Mouse (Mus musculus) olfactory bulb, adult 2 months (tissue): ENCODE measurements at regions not wholly inside any gene's neighbourhood (a gene's known extent, or its start where the extent isn't known, plus 50 kb on each side); places are given as distances from the start of the nearest gene placed in this dataset.
A peak's percentile ranks its signal among the peaks of the same experiment; 100 is the strongest.

Source experiments
- H3K27ac ChIP-seq: fragments of 200-500 bp; 2 replicates; pipeline ENCODE4 v1.5.1; 2012; ENCODE audit warnings: low read depth, low read length; ENCODE audit not compliant: insufficient read depth
- H3K4me1 ChIP-seq: fragments of 200-500 bp; 2 replicates; pipeline ENCODE4 v1.6.1; 2012; ENCODE audit warnings: low read length; ENCODE audit not compliant: control insufficient read depth, insufficient read depth
- H3K4me3 ChIP-seq: fragments of 200-500 bp; 2 replicates; pipeline ENCODE4 v1.5.1; 2012; ENCODE audit warnings: mild to moderate bottlenecking, low read depth, low read length, moderate library complexity; ENCODE audit not compliant: insufficient read depth
- CTCF ChIP-seq: fragments of 200-500 bp; IDR thresholded peaks from 2 replicates; pipeline ENCODE4 v1.5.1; 2012; ENCODE audit warnings: low read depth, mild to moderate bottlenecking, low read length, moderate library complexity; ENCODE audit not compliant: insufficient read depth
- POLR2A ChIP-seq: fragments of 200-500 bp; IDR thresholded peaks from 2 replicates; pipeline ENCODE4 v1.6.1; 2012; ENCODE audit warnings: mild to moderate bottlenecking, low read depth, low read length, moderate library complexity; ENCODE audit not compliant: insufficient read depth
- whole genome bisulfite sequencing: fragments of 180-500 bp; shearing (Covaris S2); methylation state at CpG from one replicate; pipeline ENCODE4 v1.1.7; 2018; 5-methylcytosine and 5-hydroxymethylcytosine counted together

GRCm38 (mm10) chr12:56275556-56276242, 70.0 kb downstream of the Mbip start:
- WGBS: 20% methylated on average over 17 of the region's 17 CpGs
- TF ChIP-seq POLR2A: no peak
- no peak for TF ChIP-seq CTCF
- Histone ChIP-seq H3K27ac (peak overlapping the region; percentile 86), H3K4me3 (peak overlapping the region; percentile 33), H3K4me1 (peaks cover 3% of the 10 kb centered on the region)

- Histone ChIP-seq H3K4me3 (no peak overlapping the region), H3K27ac (no peak overlapping the region)
- 80% methylated on average over 6 of the region's 6 CpGs for WGBS
These were observed 80.6 kb downstream of the Mbip start for GRCm38 (mm10) chr12:56265049-56265448.

DNA sequence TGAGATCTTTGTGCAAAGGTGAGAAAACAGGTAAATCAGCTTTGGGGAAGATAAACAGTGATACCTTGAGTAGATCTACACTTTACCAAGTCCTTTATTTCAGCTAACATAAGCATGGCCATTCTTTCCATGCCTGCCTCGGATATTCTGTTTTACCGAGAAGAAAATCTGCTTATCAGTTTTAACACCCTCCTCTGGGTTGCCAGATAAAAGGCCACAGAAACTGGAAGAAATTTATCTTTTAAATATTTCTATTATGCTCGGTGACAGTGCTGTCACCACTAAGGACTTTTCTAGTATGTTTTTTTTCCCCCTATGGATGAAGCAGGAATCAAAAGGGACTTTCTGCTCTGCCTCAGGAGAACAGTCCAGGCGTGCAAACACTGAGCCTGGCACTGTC, 84.2 kb downstream of the Mbip start:
- H3K27ac ChIP-seq: no peak overlapping the region
- WGBS: 90% methylated on average over 4 of the region's 4 CpGs
- TF ChIP-seq CTCF (no peak), POLR2A (no peak)
- H3K4me3 ChIP-seq: no peak overlapping the region
- H3K4me1 ChIP-seq: no peaks in the 10 kb centered on the region

More at GRCm38 (mm10) chr12:56265049-56265448, 80.6 kb downstream of the Mbip start:
- no peak for TF ChIP-seq CTCF
- no peak for TF ChIP-seq POLR2A
- no peaks in the 10 kb centered on the region for H3K4me1 ChIP-seq

- no peak for TF ChIP-seq POLR2A
- TF ChIP-seq CTCF: no peak
- WGBS: 62% methylated on average over 14 of the region's 14 CpGs
- Histone ChIP-seq H3K4me3 (no peak overlapping the region), H3K4me1 (no peaks in the 10 kb centered on the region), H3K27ac (no peak overlapping the region)
These were observed 87.2 kb downstream of the Mbip start for GRCm38 (mm10) chr12:56258401-56259050.

DNA sequence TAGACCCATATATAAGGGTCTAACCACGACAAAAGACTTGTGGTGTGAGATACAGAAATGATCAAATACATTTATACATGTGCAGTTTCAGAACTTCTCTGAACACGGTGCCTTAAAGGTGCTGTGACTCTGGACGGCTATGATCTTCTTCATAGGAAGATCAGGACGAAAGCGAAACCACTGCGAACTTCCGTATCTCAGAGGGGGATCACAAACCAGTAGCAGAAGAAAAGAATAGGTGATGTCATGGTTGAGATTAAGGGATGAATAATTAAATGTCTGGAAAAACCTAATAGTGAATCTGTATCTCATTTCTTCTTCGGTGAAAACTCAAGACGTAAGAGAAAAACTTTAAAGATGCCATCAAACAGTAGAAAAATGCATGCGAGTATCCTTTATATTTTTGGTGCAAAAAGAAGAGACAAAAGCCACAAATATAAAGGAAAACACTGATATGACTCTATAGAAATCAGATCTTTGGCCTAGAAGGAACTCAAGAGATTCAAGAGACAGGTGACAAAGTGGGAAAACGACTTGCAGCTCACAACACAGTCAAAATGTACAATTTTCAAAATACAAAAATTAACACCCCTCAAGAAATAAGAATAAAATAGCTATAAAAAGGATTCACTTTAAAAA, 89.3 kb downstream of the Mbip start:
- Histone ChIP-seq H3K4me3 (no peak overlapping the region), H3K4me1 (no peaks in the 10 kb centered on the region), H3K27ac (no peak overlapping the region)
- 89% methylated on average over 11 of the region's 11 CpGs for WGBS
- TF ChIP-seq CTCF: no peak
- no peak for TF ChIP-seq POLR2A

- Histone ChIP-seq H3K27ac (no peak overlapping the region), H3K4me3 (no peak overlapping the region), H3K4me1 (no peaks in the 10 kb centered on the region)
- 58% methylated on average over 7 of the region's 7 CpGs for WGBS
- no peak for TF ChIP-seq CTCF
- TF ChIP-seq POLR2A: no peak
These were observed 92.9 kb downstream of the Mbip start for GRCm38 (mm10) chr12:56252612-56253444.

DNA sequence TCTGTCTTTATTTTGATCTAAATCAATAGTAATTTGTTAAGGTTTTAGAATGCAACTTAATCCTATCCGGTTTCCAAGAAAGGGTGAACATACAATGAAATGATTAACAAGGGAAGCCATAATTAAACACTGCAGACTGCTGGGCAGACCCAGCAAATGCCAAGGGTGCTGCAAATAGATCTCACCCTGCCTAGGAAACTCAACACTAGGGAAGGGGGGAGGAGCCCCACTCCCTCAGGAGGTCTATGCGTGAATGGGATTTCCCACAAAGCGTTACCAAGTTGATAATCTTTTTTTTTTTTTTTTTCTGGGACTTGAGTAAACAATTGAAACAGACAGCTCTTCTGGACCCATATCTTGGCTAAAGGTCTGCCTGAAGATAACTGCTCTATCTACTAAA, 95.4 kb downstream of the Mbip start:
- H3K4me1 ChIP-seq: no peaks in the 10 kb centered on the region
- no peak overlapping the region for H3K27ac ChIP-seq
- H3K4me3 ChIP-seq: no peak overlapping the region
- TF ChIP-seq POLR2A (no peak), CTCF (no peak)
- 13% methylated on average over 3 of the region's 3 CpGs for WGBS

GRCm38 (mm10) chr12:56246406-56246805, 99.3 kb downstream of the Mbip start:
- WGBS: 90% methylated on average over 7 of the region's 7 CpGs
- no peaks in the 10 kb centered on the region for H3K4me1 ChIP-seq
- no peak overlapping the region for H3K4me3 ChIP-seq
- TF ChIP-seq CTCF (no peak), POLR2A (no peak)
- H3K27ac ChIP-seq: no peak overlapping the region
